Mouse (Mus musculus) C2C12 (cell line): ENCODE measurements around the gene Cacna2d1. TPM values are rescaled to one million over a fixed set of nuclear protein-coding genes. Genes with fewer than 3 reads are reported as not detected.
A peak's percentile ranks its signal among the peaks of the same experiment; 100 is the strongest.

Experiments used
- H3K27me3 ChIP-seq: one replicate; pipeline ENCODE4 v1.6.1; 2011; ENCODE audit not compliant: control insufficient read depth, insufficient read depth, insufficient read length
- H3K36me3 ChIP-seq: one replicate; pipeline ENCODE4 v1.6.1; 2011; ENCODE audit not compliant: control insufficient read depth, insufficient read depth
- H3K4me3 ChIP-seq: one replicate; pipeline ENCODE4 v1.5.1; 2011; ENCODE audit warnings: mild to moderate bottlenecking, control low read depth; ENCODE audit not compliant: poor library complexity, insufficient read depth, severe bottlenecking
- H3K79me2 ChIP-seq: one replicate; pipeline ENCODE4 v1.6.1; 2011; ENCODE audit not compliant: control insufficient read depth, insufficient read depth
- H3K79me3 ChIP-seq: one replicate; pipeline ENCODE4 v1.6.1; 2011; ENCODE audit warnings: low read depth, control low read depth
- H3ac ChIP-seq: one replicate; pipeline ENCODE3; 2011; ENCODE audit warnings: low read depth; ENCODE audit not compliant: control insufficient read depth, insufficient read length
- CEBPB ChIP-seq: IDR thresholded peaks from one replicate; pipeline ENCODE4 v1.6.1; 2011; ENCODE audit warnings: low read depth, mild to moderate bottlenecking, control low read depth, moderate library complexity
- CTCF ChIP-seq: IDR thresholded peaks from one replicate; pipeline ENCODE4 v1.5.1; 2011; ENCODE audit not compliant: control insufficient read depth, insufficient read depth, insufficient read length
- FOSL1 ChIP-seq: IDR thresholded peaks from one replicate; pipeline ENCODE4 v1.8.0; 2011; ENCODE audit warnings: mild to moderate bottlenecking, low read length; ENCODE audit not compliant: poor library complexity, insufficient read depth, severe bottlenecking
- MAX ChIP-seq: IDR thresholded peaks from one replicate; pipeline ENCODE4 v1.6.1; 2011; ENCODE audit warnings: mild to moderate bottlenecking, control low read depth
- MYOD1 ChIP-seq: IDR thresholded peaks from one replicate; pipeline ENCODE4 v1.6.1; 2011; ENCODE audit warnings: low read depth; ENCODE audit not compliant: control insufficient read depth, insufficient read length
- MYOG ChIP-seq: IDR thresholded peaks from one replicate; pipeline ENCODE4 v1.6.1; 2011; ENCODE audit not compliant: control insufficient read depth, insufficient read length; ENCODE audit errors: extremely low read depth
- USF1 ChIP-seq: IDR thresholded peaks from one replicate; pipeline ENCODE4 v1.6.1; 2011; ENCODE audit warnings: low read depth, mild to moderate bottlenecking, control low read depth, moderate library complexity
- polyA plus RNA-seq: library from polyadenylated mRNA; unstranded; fragments of >200 nt; fragmentation: generic; extraction: Trizol; gene quantifications from one replicate; pipeline ENCODE4 v1.2.1, GENCODE M21; 2012; ENCODE audit warnings: missing spikeins

The Cacna2d1 gene
- polyA plus RNA-seq, 1 experiment: 20.4 TPM

DNA sequence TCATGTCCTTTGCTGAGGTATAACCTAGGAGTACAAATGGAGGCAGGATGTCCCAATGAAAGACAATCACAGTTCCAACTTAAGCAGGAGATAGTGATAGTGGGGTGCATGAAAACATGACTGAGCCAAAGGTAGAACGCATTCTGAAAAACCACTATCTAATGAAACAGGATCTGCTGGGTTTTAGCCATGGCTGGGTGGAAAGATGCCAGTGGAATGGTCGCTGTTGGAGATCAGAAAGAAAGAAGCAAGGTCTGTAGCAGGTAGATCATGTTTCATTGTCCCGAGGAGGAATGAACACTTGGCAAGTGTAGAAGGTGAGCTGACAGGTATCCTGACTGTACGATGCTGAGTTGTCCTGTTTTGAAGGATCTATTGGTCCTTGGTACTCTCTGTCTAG lies 7.6 kb downstream of the Cacna2d1 start:
- Histone ChIP-seq H3K79me3 (peaks cover 46% of the 10 kb centered on the region), H3K36me3 (peaks cover 18% of the 10 kb centered on the region), H3K79me2 (peaks cover 85% of the 10 kb centered on the region), H3K4me3 (no peak overlapping the region), H3ac (no peak overlapping the region), H3K27me3 (no peaks in the 10 kb centered on the region)
- no peak for TF ChIP-seq CTCF
- TF ChIP-seq FOSL1: no peak
- no peak for TF ChIP-seq MYOD1
- no peak for TF ChIP-seq USF1
- no peak for TF ChIP-seq CEBPB
- TF ChIP-seq MYOG: no peak
- TF ChIP-seq MAX: no peak

DNA sequence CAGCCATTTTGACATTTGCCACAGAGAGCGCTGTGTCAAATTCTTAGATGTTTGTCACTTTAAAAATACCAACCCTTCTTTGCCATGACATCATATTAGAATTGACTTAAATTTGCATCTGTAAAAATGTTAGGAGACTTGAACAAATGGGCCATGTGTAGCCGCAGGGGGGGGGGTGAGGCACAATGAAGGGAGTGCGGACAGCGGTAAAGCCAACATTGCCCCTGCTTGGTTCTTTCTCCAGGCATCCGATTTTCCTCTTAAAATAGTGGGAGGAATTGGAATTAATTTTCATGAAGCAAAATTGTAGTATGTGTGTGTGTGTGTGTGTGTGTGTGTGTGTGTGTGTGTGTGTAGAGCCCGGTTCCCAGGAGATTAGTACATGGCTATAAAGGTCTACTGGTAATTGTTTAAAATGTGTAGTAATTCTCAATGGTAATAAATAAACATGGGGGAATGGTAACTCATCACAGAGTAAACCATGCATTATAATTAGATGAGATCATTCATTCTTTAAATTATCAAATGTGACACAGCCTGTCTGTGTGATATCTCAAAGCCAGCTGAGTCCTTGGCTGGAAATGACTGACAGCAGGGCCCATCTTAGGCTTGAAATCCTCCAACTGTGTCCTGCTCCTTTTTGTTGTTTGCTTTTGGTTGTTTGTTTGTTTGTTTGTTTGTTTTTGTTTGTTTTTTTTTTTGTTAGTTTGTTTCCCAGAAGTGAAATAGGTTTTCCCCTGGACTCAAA lies 14.0 kb downstream of the Cacna2d1 start:
- peaks cover 62% of the 10 kb centered on the region for H3K79me2 ChIP-seq
- H3ac ChIP-seq: no peak overlapping the region
- H3K79me3 ChIP-seq: peaks cover 14% of the 10 kb centered on the region
- H3K4me3 ChIP-seq: no peak overlapping the region
- TF ChIP-seq MAX: no peak
- H3K36me3 ChIP-seq: peaks cover 13% of the 10 kb centered on the region
- no peaks in the 10 kb centered on the region for H3K27me3 ChIP-seq

DNA sequence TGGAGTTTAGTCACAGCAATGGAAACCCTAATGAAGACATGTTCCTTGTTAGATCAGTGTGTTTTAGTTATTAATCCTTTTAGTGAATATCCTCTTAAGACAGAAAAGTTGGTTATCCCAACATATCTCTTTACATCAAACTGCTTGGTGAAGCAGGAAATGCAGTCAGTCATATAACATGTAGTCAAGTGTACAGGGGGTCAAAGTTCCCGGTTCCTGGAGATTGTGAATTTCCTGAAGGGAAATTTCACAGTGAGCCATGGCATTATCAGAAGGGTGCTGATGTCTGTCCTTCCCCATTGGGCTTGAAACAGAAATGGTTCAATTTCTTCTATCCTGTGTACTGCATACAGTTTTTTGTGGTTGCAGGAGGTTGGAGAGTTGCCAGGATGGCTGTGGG lies 25.3 kb downstream of the Cacna2d1 start:
- peaks cover 78% of the 10 kb centered on the region for H3K79me2 ChIP-seq
- no peak for TF ChIP-seq USF1
- TF ChIP-seq CEBPB: no peak
- TF ChIP-seq MYOG: no peak
- no peak for TF ChIP-seq MAX
- no peak for TF ChIP-seq CTCF
- TF ChIP-seq FOSL1: no peak
- no peak for TF ChIP-seq MYOD1
- H3K27me3 ChIP-seq: no peaks in the 10 kb centered on the region
- no peak overlapping the region for H3K4me3 ChIP-seq
- no peak overlapping the region for H3ac ChIP-seq
- peaks cover 17% of the 10 kb centered on the region for H3K36me3 ChIP-seq
- peaks cover 19% of the 10 kb centered on the region for H3K79me3 ChIP-seq

DNA sequence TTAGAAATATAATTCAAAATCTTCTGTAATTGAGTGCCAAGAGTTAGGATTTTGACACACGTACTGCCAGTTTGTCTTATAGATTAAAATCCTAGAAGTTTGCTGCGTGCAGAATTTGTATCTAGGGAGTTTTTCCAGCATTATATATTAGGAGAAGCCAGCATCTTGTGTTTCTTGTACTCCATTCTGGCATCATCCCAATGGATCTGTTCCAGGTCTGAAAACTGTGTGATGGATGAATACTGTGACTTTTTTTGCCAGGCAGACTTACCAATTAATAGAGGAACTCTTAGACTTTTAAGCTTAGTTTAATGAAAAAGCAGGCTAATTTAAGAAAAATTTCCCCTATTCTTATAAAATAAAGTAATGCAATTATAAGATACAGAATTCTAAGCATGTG lies 27.4 kb downstream of the Cacna2d1 start:
- peaks cover 8% of the 10 kb centered on the region for H3K36me3 ChIP-seq
- H3ac ChIP-seq: no peak overlapping the region
- H3K4me3 ChIP-seq: no peak overlapping the region
- H3K27me3 ChIP-seq: no peaks in the 10 kb centered on the region
- peaks cover 84% of the 10 kb centered on the region for H3K79me2 ChIP-seq
- no peak for TF ChIP-seq MYOG
- H3K79me3 ChIP-seq: peaks cover 19% of the 10 kb centered on the region

DNA sequence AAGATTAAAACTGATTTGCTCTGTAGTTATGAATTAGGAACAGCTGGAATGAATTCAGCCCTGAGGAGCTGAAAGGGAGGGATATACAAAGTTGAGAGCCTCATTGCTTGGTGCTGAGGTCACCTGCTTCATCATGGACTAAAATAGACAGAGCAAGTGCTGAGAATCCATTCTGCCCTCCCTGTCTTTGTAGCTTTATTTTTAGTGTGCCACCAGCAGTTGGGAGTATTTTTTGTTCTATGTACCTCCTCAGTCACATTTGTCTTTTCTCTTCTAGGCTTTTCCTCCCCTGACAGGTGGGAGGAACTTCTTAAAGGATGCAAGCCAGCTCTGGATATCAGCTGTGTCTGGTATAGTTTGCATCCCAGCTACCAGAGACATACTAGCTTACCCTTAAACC lies 32.4 kb downstream of the Cacna2d1 start:
- no peak overlapping the region for H3ac ChIP-seq
- H3K27me3 ChIP-seq: no peaks in the 10 kb centered on the region
- peaks cover 47% of the 10 kb centered on the region for H3K79me2 ChIP-seq
- TF ChIP-seq FOSL1 (no peak), CEBPB (no peak), MYOG (no peak), MAX (no peak), CTCF (no peak), USF1 (no peak), MYOD1 (no peak)
- H3K36me3 ChIP-seq: no peaks in the 10 kb centered on the region
- H3K79me3 ChIP-seq: peaks cover 11% of the 10 kb centered on the region
- no peak overlapping the region for H3K4me3 ChIP-seq

DNA sequence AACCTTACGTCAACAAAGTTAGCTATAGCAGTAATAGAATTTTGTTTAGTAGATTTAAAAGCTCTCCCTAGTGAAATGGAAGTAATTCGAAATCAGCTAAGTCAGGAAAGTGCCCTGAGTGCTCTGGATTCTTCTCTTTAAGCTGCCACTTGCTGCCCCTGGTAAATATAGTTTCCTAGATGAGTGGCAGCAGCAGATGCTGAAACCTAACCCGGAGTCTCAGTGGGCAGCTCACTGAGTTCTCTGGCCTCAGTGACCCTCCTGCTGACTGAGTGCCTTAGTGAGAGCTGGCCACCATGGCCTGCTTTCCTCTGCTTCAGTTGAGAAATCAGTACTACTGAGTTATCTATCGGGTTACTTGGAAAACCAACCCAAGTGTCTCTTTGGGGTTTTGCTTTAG lies 37.3 kb downstream of the Cacna2d1 start:
- Histone ChIP-seq H3ac (no peak overlapping the region), H3K79me3 (no peaks in the 10 kb centered on the region), H3K36me3 (peaks cover 3% of the 10 kb centered on the region), H3K27me3 (no peaks in the 10 kb centered on the region), H3K4me3 (no peak overlapping the region), H3K79me2 (peaks cover 27% of the 10 kb centered on the region)
- no peak for TF ChIP-seq MYOG
- no peak for TF ChIP-seq USF1
- no peak for TF ChIP-seq MAX
- TF ChIP-seq CEBPB: no peak
- TF ChIP-seq CTCF: no peak
- peak; percentile 99 for TF ChIP-seq MYOD1
- no peak for TF ChIP-seq FOSL1
